Mouse (Mus musculus): ENCODE data around the gene Tm4sf20. TPM values are rescaled to one million over a fixed set of nuclear protein-coding genes. Genes with fewer than 3 reads are reported as not detected.
A peak's percentile ranks its signal among the peaks of the same experiment; 100 is the strongest.

The Tm4sf20 gene
- polyA plus RNA-seq, 1 experiment: not detected

GRCm38 (mm10) chr1:82806391-82806790 lies 38.1 kb upstream of the Tm4sf20 start:
- TF ChIP-seq USF1 (IDR thresholded peaks at IDR 0.05; ENCODE audit: low read depth) (no peak), SRF (IDR thresholded peaks at IDR 0.05; ENCODE audit: control insufficient read depth, insufficient read length, low read depth) (no peak), TCF3 (IDR thresholded peaks at IDR 0.05; ENCODE audit: insufficient read length, low read depth) (no peak)
- Histone ChIP-seq H3K27me3 (ENCODE audit: control insufficient read depth, insufficient read depth, insufficient read length) (no peaks in the 10 kb centered on the region), H3K4me2 (ENCODE audit: low read depth) (no peak overlapping the region), H3K4me3 (no peak overlapping the region), H3ac (ENCODE audit: control insufficient read depth, insufficient read length) (no peak overlapping the region), H3K36me3 (ENCODE audit: control insufficient read depth, insufficient read depth) (no peaks in the 10 kb centered on the region), H3K79me2 (ENCODE audit: control insufficient read depth, insufficient read depth) (no peaks in the 10 kb centered on the region)

- Histone ChIP-seq H3ac (ENCODE audit: control insufficient read depth, insufficient read length) (no peak overlapping the region), H3K36me3 (ENCODE audit: control insufficient read depth, insufficient read depth) (no peaks in the 10 kb centered on the region), H3K27me3 (ENCODE audit: control insufficient read depth, insufficient read depth, insufficient read length) (no peaks in the 10 kb centered on the region), H3K79me2 (ENCODE audit: control insufficient read depth, insufficient read depth) (no peaks in the 10 kb centered on the region), H3K4me3 (no peak overlapping the region), H3K4me2 (ENCODE audit: low read depth) (no peak overlapping the region)
- TF ChIP-seq SRF (IDR thresholded peaks at IDR 0.05; ENCODE audit: control insufficient read depth, insufficient read length, low read depth) (no peak), TCF12 (IDR thresholded peaks at IDR 0.05; ENCODE audit: insufficient read depth, poor library complexity, severe bottlenecking) (no peak), REST (IDR thresholded peaks at IDR 0.05; ENCODE audit: insufficient read depth, insufficient read length) (no peak), E2F4 (IDR thresholded peaks at IDR 0.05; ENCODE audit: insufficient read depth) (no peak)
These were observed 35.8 kb upstream of the Tm4sf20 start for GRCm38 (mm10) chr1:82804059-82804458.

GRCm38 (mm10) chr1:82803608-82804007 lies 35.3 kb upstream of the Tm4sf20 start:
- Histone ChIP-seq H3K4me3 (no peak overlapping the region), H3ac (ENCODE audit: control insufficient read depth, insufficient read length) (no peak overlapping the region), H3K4me2 (ENCODE audit: low read depth) (no peak overlapping the region), H3K79me2 (ENCODE audit: control insufficient read depth, insufficient read depth) (no peaks in the 10 kb centered on the region), H3K36me3 (ENCODE audit: control insufficient read depth, insufficient read depth) (no peaks in the 10 kb centered on the region), H3K27me3 (ENCODE audit: control insufficient read depth, insufficient read depth, insufficient read length) (no peaks in the 10 kb centered on the region)
- no peak for TF ChIP-seq SRF (IDR thresholded peaks at IDR 0.05; ENCODE audit: control insufficient read depth, insufficient read length, low read depth)
- TF ChIP-seq POLR2AphosphoS2 (IDR thresholded peaks at IDR 0.05; ENCODE audit: insufficient read length, low read depth): no peak
- TF ChIP-seq REST (IDR thresholded peaks at IDR 0.05; ENCODE audit: insufficient read depth, insufficient read length): no peak

- Histone ChIP-seq H3K36me3 (ENCODE audit: control insufficient read depth, insufficient read depth) (no peaks in the 10 kb centered on the region), H3ac (ENCODE audit: control insufficient read depth, insufficient read length) (no peak overlapping the region), H3K27me3 (ENCODE audit: control insufficient read depth, insufficient read depth, insufficient read length) (no peaks in the 10 kb centered on the region), H3K79me2 (ENCODE audit: control insufficient read depth, insufficient read depth) (no peaks in the 10 kb centered on the region), H3K4me3 (no peak overlapping the region), H3K4me2 (ENCODE audit: low read depth) (no peak overlapping the region)
- TF ChIP-seq CEBPB (IDR thresholded peaks at IDR 0.05; ENCODE audit: insufficient read depth, poor library complexity, severe bottlenecking) (no peak), TCF12 (IDR thresholded peaks at IDR 0.05; ENCODE audit: insufficient read depth, poor library complexity, severe bottlenecking) (no peak), POLR2AphosphoS2 (IDR thresholded peaks at IDR 0.05; ENCODE audit: insufficient read length, low read depth) (no peak), REST (IDR thresholded peaks at IDR 0.05; ENCODE audit: insufficient read depth, insufficient read length) (no peak), USF1 (IDR thresholded peaks at IDR 0.05; ENCODE audit: low read depth) (no peak), SRF (IDR thresholded peaks at IDR 0.05; ENCODE audit: control insufficient read depth, insufficient read length, low read depth) (no peak), MYOD1 (IDR thresholded peaks at IDR 0.05; ENCODE audit: control insufficient read depth in 1 of 3, insufficient read length in 2 of 3, low read depth in 2 of 3) (no peak), MYOG (IDR thresholded peaks at IDR 0.05; ENCODE audit: control insufficient read depth in 1 of 3, insufficient read depth in 1 of 3, insufficient read length in 2 of 3, low read depth in 2 of 3) (no peak), POLR2A (IDR thresholded peaks at IDR 0.05; ENCODE audit: insufficient read length, low read depth) (no peak), MAX (IDR thresholded peaks at IDR 0.05; ENCODE audit: low read depth) (no peak), E2F4 (IDR thresholded peaks at IDR 0.05; ENCODE audit: insufficient read depth) (no peak)
These were observed 33.0 kb upstream of the Tm4sf20 start for GRCm38 (mm10) chr1:82801105-82801783.

- H3K27me3 ChIP-seq (ENCODE audit: control insufficient read depth, insufficient read depth, insufficient read length): no peaks in the 10 kb centered on the region
- H3K4me3 ChIP-seq: no peak overlapping the region
- H3K79me2 ChIP-seq (ENCODE audit: control insufficient read depth, insufficient read depth): no peaks in the 10 kb centered on the region
- no peaks in the 10 kb centered on the region for H3K36me3 ChIP-seq (ENCODE audit: control insufficient read depth, insufficient read depth)
- no peak overlapping the region for H3ac ChIP-seq (ENCODE audit: control insufficient read depth, insufficient read length)
- H3K4me2 ChIP-seq (ENCODE audit: low read depth): no peak overlapping the region
- TF ChIP-seq POLR2A (IDR thresholded peaks at IDR 0.05; ENCODE audit: insufficient read length, low read depth) (no peak), CEBPB (IDR thresholded peaks at IDR 0.05; ENCODE audit: insufficient read depth, poor library complexity, severe bottlenecking) (peak; percentile 34; the same call in 1 of the 2 replicates)
These were observed 30.7 kb upstream of the Tm4sf20 start for GRCm38 (mm10) chr1:82798922-82799321.

GRCm38 (mm10) chr1:82798304-82798703 lies 30.0 kb upstream of the Tm4sf20 start:
- Histone ChIP-seq H3K79me2 (ENCODE audit: control insufficient read depth, insufficient read depth) (no peaks in the 10 kb centered on the region), H3K36me3 (ENCODE audit: control insufficient read depth, insufficient read depth) (no peaks in the 10 kb centered on the region), H3K4me3 (no peak overlapping the region), H3K4me2 (ENCODE audit: low read depth) (no peak overlapping the region), H3K27me3 (ENCODE audit: control insufficient read depth, insufficient read depth, insufficient read length) (no peaks in the 10 kb centered on the region), H3ac (ENCODE audit: control insufficient read depth, insufficient read length) (no peak overlapping the region)
- TF ChIP-seq TCF3 (IDR thresholded peaks at IDR 0.05; ENCODE audit: insufficient read length, low read depth): no peak
- no peak for TF ChIP-seq MAX (IDR thresholded peaks at IDR 0.05; ENCODE audit: low read depth)
